Mouse (Mus musculus): ENCODE data around the gene Nek10.

- TF ChIP-seq CTCF (IDR thresholded peaks at IDR 0.05; ENCODE audit: control insufficient read depth, insufficient read depth, insufficient read length), result no peak
- no peak for TF ChIP-seq USF1 (IDR thresholded peaks at IDR 0.05; ENCODE audit: low read depth)
- no peak for TF ChIP-seq MAX (IDR thresholded peaks at IDR 0.05)
- TF ChIP-seq MYOD1 (IDR thresholded peaks at IDR 0.05; ENCODE audit: control insufficient read depth, insufficient read length, low read depth), result no peak
- TF ChIP-seq MYOG (IDR thresholded peaks at IDR 0.05; ENCODE audit: control insufficient read depth, extremely low read depth, insufficient read length), result no peak
- no peak for TF ChIP-seq FOSL1 (IDR thresholded peaks at IDR 0.05; ENCODE audit: insufficient read depth, low read length, poor library complexity, severe bottlenecking)
- TF ChIP-seq CEBPB (IDR thresholded peaks at IDR 0.05; ENCODE audit: low read depth), result no peak
These were observed 245.0 kb downstream of the Nek10 start for GRCm38 (mm10) chr14:15048186-15048585.

All from C2C12 (cell line).